Mouse (Mus musculus) urinary bladder, postnatal 10 days (tissue): ENCODE data around the gene Rhob.

Experiments used
- DNase-seq: peaks from one replicate; pipeline ENCODE4 v3.0.0; 2022; ENCODE audit warnings: low spot score

Gene Rhob

GRCm38 (mm10) chr12:8504131-8504530 is 4.3 kb upstream of the Rhob start:
- no peak for DNase-seq

DNA sequence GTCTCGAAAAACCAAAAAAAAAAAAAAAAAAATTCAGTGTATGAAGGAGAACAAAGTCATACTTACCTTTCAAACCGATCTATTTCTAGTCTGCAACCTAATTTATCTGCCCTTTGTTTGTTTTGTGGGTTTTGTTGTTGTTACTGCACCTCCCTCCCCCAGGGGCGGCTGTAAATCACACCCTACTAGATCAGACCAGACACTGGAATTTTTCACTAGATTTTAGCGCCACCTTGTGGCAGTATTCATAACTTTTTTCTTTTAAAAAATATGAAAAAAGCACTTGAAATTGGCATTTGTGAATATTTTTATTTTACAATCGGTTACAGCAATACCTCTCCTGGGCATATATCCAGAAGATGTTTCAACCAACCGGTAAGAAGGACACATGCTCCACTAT is 2.7 kb upstream of the Rhob start:
- no peak for DNase-seq

DNA sequence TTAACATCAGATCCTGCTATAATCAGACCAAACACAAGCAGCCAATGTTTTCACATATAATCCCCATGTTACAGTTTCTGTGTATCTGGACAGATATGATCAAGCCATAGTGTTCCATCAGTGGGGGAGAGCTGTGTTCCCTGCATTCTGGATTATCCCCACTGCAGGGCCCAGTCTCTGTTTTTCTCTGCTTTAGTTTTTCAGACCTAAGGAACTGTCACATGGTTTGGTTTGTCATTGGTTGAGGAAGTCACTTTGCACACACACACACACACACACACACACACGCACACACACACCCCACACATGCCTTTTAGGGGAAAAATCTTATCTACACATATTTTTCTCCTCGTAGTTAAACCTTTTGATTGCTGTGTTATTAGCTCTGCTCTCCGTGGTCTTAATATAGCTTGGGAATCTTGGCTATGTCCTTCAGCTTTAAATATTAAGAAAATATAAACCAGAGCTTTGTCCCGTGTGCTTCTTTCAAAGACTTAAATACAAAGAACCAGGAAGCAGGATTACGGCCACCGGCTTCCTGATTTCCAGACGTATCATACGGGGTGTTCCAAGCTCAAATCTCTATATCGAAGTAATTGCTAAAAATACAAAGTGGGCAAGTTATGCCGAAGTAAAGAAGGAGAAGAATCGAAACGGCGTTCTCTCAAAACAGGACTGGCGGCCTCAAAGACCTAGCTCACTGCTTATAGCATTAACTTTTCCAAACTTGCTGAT is 1.9 kb upstream of the Rhob start:
- no peak for DNase-seq

DNA sequence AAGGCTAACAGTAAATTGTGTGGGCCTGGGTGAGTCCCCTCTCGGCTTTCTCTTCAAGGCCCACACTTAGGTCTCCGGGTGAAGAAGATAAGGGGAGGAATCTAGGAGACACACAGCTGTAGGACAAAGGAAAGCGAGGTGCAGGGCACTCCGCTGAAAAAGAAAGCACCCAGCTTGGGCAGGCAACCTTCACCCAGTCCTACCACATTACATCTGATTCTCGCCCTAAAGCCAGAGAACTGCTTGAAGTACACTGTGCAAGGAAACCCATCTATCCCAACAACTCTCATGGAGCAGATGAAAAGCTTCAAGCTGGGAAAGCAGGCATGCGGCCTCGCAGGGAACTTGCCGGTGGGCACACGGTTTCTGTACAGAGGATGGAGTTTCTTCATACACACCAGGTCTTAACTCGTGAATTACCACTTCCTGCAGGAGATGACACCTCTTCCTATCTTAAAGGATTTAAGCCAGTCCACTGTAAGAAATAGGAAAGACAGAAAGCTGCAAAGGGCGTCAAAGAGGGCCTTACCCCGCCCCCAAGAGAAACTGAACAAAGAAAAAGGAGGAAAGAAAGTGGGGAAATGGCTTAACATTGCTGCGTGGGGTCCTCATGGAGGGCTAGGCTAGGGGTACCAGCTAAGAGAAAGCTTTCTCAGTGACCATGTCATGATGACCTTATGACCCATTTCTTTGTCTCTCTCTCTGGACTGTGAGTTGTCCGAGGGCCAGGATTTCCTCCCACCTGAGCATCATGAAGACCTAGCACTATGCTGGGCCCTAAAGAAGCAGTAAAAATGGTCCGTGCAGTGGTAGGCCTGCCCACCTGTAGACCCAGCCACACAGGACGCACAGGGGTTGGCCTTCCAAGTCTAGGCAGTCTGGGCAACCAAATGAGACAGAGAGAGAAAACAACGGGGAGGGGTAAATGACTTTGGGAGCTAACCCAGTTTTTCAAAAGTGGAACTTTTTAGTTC is 1.1 kb upstream of the Rhob start:
- no peak for DNase-seq

- no peak for DNase-seq
Observed at GRCm38 (mm10) chr12:8499001-8499870, 573 bp downstream of the Rhob start.

GRCm38 (mm10) chr12:8498591-8499000 is 1.2 kb downstream of the Rhob start:
- no peak for DNase-seq

GRCm38 (mm10) chr12:8498148-8498571 is 1.6 kb downstream of the Rhob start:
- no peak for DNase-seq

DNA sequence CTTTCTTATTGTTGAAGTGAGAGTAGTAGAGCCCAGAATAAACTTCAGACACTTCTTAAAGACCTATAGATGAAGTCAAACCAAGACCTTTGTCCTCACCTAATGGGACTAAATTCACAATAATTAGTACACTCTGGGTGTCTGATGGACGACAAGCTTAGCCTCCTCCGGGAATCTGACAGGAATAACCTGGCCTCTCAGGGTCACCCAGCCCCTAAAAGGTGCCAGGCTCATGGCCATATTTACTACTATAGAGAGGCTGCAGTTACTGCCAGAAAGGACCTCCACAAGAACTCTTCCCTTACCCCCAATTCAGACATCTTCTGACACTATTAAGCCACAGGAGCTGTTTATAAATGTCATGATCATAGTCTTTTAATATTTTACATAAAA is 2.5 kb downstream of the Rhob start:
- DNase-seq: no peak

GRCm38 (mm10) chr12:8496679-8497313 is 3.0 kb downstream of the Rhob start:
- no peak for DNase-seq

DNA sequence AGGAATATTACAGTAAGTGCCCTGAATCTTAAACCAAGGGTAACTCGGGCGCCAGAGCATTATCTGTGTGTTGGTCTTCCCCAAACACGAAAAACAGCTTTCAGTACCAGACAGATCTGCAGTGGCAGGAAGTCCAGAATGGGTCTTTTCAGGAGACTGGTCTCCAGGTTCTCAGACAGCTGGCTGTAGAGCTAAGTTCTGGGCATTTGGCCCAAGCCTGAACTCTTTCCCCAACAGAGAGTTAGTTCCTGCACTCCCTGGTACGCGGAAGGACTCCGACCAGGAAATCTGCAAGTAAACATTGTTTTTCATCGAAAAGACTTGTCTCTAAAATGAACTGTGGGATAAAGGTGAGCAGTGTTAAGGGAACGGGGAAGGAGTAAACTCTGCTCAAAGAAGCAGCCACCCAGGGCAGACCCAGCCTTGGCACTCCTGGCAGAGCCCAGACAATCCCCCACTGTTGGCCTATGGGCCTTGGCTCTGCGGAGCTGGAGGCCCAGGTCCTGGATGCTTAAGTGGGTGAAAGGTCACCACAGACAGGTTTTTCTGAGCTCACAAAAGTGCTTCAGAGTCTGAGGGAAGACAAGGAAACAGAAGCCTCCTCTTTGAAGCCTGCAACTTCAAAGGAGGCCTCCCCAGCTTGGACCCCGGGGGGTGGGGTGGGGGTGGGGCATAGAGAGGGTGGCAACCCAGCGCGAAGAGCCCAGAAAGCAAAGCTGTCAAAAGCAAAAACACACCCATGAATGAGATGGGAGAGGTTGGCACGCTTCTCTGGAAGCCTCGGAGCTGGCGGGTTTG is 3.7 kb downstream of the Rhob start:
- no peak for DNase-seq

DNA sequence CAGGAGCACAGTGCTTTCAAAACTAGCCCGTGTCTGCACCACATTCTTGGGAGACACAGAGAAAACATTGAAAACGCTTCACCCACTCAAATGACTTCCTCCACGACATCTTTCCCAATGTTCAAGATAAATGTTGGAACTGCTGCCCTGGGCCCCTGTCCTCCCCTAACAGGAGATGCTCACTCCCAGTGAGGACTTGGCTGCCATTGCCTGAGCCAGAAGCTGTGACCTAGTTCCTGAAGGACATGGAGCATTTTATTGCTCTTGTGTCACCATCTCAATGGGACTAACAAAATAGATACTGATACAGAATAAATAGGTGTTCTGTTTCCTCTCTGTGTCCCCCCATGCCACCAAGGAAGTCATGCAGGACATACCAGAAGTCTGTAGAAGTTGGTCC is 5.1 kb downstream of the Rhob start:
- DNase-seq: no peak

- DNase-seq: no peak
Observed at GRCm38 (mm10) chr12:8493386-8493785, 6.4 kb downstream of the Rhob start.

DNA sequence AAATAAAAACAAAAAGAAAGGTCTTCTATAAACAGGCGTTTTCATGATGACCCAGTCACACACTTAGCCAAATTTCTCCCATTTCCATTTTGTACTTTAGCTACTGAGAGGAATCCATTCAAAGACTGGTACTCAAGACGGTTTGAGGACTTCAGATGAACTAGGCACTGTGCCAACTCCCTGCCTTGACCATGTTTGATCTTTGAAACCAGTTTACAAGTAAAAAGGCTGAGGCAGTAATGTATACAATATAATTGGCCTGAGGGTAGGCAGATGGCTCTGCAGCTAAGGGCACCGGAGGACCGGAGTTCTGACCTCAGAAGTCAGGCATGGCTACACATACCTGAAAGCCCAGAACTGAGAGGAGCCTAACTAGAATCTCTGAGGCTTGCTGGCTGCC is 10.7 kb downstream of the Rhob start:
- DNase-seq: no peak

DNA sequence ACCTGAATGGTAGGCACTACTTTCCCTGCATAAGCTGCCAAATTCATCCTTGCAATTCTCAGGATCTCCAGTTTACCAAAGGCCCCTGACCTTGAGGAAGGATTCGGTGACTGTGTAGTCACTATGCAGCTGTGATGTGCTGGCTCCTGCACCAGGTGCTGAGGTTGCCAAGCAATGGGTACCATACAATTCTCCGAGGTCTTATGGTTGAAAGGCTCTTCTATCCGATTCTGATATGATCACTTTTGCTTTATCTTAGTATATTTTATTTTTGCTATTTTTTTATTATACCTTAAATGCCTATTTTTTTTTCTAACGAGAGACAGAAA is 11.2 kb downstream of the Rhob start:
- no peak for DNase-seq

DNA sequence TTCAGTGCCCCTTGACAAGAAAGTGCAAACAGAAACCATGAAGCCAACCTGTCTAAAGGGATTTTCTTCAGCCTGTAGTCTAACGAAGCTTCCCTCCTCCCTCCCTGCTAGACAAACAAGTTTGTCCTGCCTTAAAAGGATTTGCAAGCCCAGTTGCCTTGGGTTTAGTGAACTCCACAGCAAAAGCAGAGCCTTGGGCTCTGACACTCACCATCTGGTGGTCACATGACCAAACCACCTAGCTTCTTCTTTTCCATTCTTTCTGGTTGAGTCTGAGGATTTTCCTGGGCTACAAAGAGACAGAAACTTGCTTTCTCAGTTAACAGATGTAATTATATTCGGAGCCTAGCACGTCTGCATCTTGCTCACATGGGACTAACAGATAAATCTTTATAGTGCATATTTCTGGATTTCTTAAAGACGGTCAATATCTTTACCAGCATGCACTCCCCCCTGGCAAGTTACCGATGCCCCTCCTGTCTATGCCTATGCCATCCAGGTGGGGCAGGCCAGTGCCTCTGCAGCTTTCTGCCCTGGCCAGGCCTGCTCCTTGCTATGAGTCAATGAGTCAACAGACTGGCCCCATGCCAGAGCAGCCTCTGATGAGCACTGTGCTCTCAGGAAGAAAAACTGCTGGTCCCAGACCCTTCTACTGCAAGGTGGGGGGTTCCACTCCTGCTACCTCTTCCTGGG is 11.7 kb downstream of the Rhob start:
- peak; percentile 60 for DNase-seq

- DNase-seq: no peak
Observed at GRCm38 (mm10) chr12:8487281-8487680, 12.5 kb downstream of the Rhob start.

- DNase-seq: no peak
Observed at GRCm38 (mm10) chr12:8485247-8485646, 14.6 kb downstream of the Rhob start.

- no peak for DNase-seq
Observed at GRCm38 (mm10) chr12:8482169-8482568, 17.6 kb downstream of the Rhob start.

- no peak for DNase-seq
Observed at GRCm38 (mm10) chr12:8474836-8475387, 24.9 kb downstream of the Rhob start.
